Mouse (Mus musculus): ENCODE measurements around the gene Lamtor2. TPM values are rescaled to one million over a fixed set of nuclear protein-coding genes. Genes with fewer than 3 reads are reported as not detected.

The Lamtor2 gene
- polyA plus RNA-seq, 1 experiment from 2014 or later = 78.9 TPM

DNA sequence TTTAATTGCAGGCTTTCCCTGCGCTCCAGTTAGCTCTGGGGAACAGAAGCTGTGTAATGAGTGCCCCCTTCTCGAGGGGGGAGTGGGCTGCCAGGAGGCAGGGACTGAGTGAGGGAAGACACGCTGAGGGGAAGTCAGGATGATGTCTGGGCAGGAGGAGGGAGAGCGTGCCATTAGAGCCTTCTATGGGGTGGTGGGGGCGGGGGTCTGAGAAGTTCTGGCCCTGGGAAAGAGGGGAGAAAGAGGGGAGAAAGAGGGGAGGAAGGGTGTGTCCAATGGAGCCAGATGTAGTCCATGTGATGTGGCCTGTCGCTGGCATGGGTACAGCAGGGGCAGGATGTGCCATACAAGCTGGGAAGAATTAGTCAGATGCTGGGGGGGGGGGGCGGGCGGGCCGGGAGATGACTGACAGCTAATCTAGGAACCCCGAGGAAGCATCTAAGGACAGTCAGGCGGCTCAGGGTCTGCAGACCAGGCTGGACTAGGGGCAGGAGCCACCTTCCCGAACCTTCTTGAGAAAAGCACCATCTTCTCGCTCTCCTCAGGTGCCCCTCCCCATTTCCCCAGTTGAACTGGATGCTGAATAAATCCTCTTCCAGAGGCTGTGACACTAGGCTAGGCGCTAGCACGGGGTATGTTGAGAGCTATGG lies 39.9 kb downstream of the Lamtor2 start:
- H3K27me3 ChIP-seq (ENCODE audit: control insufficient read depth, insufficient read depth, low read length) = no peaks in the 10 kb centered on the region
- H3K4me1 ChIP-seq (ENCODE audit: control insufficient read depth, insufficient read depth, low read length) = peaks cover 34% of the 10 kb centered on the region
- no peak overlapping the region for H3K4me2 ChIP-seq (ENCODE audit: low read depth, severe bottlenecking)
- no peaks in the 10 kb centered on the region for H3K9me3 ChIP-seq (ENCODE audit: control insufficient read depth, low read length)
- peak overlapping the region; percentile 45 for H3K27ac ChIP-seq (replicated peaks; ENCODE audit: low read depth, low read length)
- H3K9ac ChIP-seq (ENCODE audit: low read length) = no peak overlapping the region
- no peak for ATAC-seq (ENCODE audit: insufficient number of reproducible peaks, low FRiP score, low TSS enrichment, low read depth)
- H3K36me3 ChIP-seq (ENCODE audit: control insufficient read depth, insufficient read depth, low read length) = no peaks in the 10 kb centered on the region
- H3K4me3 ChIP-seq (ENCODE audit: low read depth, low read length) = no peak overlapping the region
- 41% methylated on average over 12 of the region's 15 CpGs for WGBS
- no peak for DNase-seq (ENCODE audit: low spot score)

GRCm38 (mm10) chr3:88512141-88512895 lies 40.6 kb downstream of the Lamtor2 start:
- Histone ChIP-seq H3K4me3 (ENCODE audit: low read depth, low read length) (no peak overlapping the region), H3K9me3 (ENCODE audit: control insufficient read depth, low read length) (no peaks in the 10 kb centered on the region), H3K4me2 (ENCODE audit: low read depth, severe bottlenecking) (no peak overlapping the region), H3K36me3 (ENCODE audit: control insufficient read depth, insufficient read depth, low read length) (no peaks in the 10 kb centered on the region), H3K27me3 (ENCODE audit: control insufficient read depth, insufficient read depth, low read length) (no peaks in the 10 kb centered on the region), H3K9ac (ENCODE audit: low read length) (no peak overlapping the region), H3K4me1 (ENCODE audit: control insufficient read depth, insufficient read depth, low read length) (peaks cover 34% of the 10 kb centered on the region), H3K27ac (replicated peaks; ENCODE audit: low read depth, low read length) (peak overlapping the region; percentile 45)
- no peak for ATAC-seq (ENCODE audit: insufficient number of reproducible peaks, low FRiP score, low TSS enrichment, low read depth)
- peak; percentile 51 for DNase-seq (ENCODE audit: low spot score)
- WGBS = 44% methylated on average over 6 of the region's 6 CpGs

DNA sequence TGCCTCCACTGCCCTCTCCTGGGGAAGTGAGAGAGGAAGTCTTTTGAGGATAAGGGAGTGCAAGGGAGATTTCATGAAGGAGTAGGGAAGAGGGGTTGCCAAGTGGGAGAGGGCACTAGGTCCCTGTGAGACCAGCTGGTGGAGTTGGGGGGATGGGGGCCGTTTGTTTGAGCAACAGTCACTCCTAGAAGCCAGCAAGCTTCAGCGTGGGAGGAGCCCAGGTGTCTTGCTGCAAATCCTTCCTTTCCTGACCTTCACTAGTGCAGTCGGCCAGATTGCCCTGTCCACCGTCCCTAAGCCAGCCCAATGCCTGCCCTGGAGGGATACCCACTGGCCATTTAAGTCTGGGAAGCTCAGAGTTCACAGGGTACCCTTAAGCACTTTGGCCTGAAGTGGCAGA lies 41.3 kb downstream of the Lamtor2 start:
- DNase-seq (ENCODE audit: low spot score) = no peak
- Histone ChIP-seq H3K9ac (ENCODE audit: low read length) (no peak overlapping the region), H3K4me3 (ENCODE audit: low read depth, low read length) (no peak overlapping the region), H3K27ac (replicated peaks; ENCODE audit: low read depth, low read length) (no peak overlapping the region; the same call in 1 of the 2 replicates), H3K4me1 (ENCODE audit: control insufficient read depth, insufficient read depth, low read length) (peaks cover 34% of the 10 kb centered on the region), H3K27me3 (ENCODE audit: control insufficient read depth, insufficient read depth, low read length) (no peaks in the 10 kb centered on the region), H3K9me3 (ENCODE audit: control insufficient read depth, low read length) (no peaks in the 10 kb centered on the region), H3K4me2 (ENCODE audit: low read depth, severe bottlenecking) (no peak overlapping the region), H3K36me3 (ENCODE audit: control insufficient read depth, insufficient read depth, low read length) (no peaks in the 10 kb centered on the region)
- WGBS = 59% methylated on average over 4 of the region's 4 CpGs
- no peak for ATAC-seq (ENCODE audit: insufficient number of reproducible peaks, low FRiP score, low TSS enrichment, low read depth)

GRCm38 (mm10) chr3:88510421-88511289 lies 42.2 kb downstream of the Lamtor2 start:
- ATAC-seq (ENCODE audit: insufficient number of reproducible peaks, low FRiP score, low TSS enrichment, low read depth) = no peak

DNA sequence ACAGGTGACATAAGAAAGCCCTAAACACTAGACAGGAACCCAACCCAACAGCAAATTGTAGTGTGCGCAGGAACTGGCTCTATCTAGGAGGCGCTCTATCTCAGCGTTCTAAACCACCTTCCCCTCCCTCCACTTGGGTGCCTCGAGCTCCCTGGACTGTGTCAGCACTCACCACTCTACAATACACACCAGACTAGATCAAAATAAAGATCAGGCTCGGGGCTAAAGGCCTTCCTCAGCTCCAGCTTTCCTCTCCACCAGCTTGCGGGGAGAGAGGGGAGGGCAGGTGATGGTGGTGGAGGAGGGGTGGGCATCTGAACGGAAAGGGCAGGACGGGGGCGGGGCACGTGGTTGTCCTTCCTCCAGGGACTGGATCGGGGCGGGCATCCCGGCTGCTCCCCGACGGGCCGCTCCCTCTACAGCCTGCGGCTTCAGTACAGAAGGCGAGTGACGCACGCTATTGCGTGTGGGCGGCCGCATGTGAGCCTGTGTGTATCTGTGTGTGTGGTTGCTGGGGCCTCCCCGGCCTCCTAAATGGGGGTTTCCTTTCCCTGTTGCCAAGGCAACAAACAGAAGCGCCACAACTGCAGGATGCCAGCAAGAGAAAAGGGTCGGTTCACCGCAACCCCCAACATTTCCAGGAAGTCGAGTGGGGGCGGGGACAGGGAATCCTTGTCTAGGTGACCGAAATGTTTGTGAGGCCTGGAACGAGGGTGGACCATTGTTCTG lies 43.0 kb downstream of the Lamtor2 start, which contains the start of gene Lmna:
Lmna (minus strand) TSS at position 265 of the 729 bp plus-strand sequence.
- WGBS = 1% methylated on average over 29 of the region's 31 CpGs
- peak within 1 kb of the TSS; percentile 31 for H3K9ac ChIP-seq (ENCODE audit: low read length)
- H3K4me2 ChIP-seq (ENCODE audit: low read depth, severe bottlenecking) = peak within 1 kb of the TSS; percentile 57
- no peaks in the 10 kb centered on the region for H3K9me3 ChIP-seq (ENCODE audit: control insufficient read depth, low read length)
- no peaks in the 10 kb centered on the region for H3K36me3 ChIP-seq (ENCODE audit: control insufficient read depth, insufficient read depth, low read length)
- H3K27me3 ChIP-seq (ENCODE audit: control insufficient read depth, insufficient read depth, low read length) = no peaks in the 10 kb centered on the region
- peaks cover 42% of the 10 kb centered on the region for H3K4me1 ChIP-seq (ENCODE audit: control insufficient read depth, insufficient read depth, low read length)
- peak within 1 kb of the TSS; percentile 25 for H3K4me3 ChIP-seq (ENCODE audit: low read depth, low read length)
- H3K27ac ChIP-seq (replicated peaks; ENCODE audit: low read depth, low read length) = peak within 1 kb of the TSS; percentile 85
- DNase-seq (ENCODE audit: low spot score) = peak; percentile 96
- ATAC-seq (ENCODE audit: insufficient number of reproducible peaks, low FRiP score, low TSS enrichment, low read depth) = peak; percentile 90

More at GRCm38 (mm10) chr3:88510421-88511289, 42.2 kb downstream of the Lamtor2 start:
- Histone ChIP-seq H3K4me3 (ENCODE audit: low read depth, low read length) (peak overlapping the region; percentile 25), H3K9me3 (ENCODE audit: control insufficient read depth, low read length) (no peaks in the 10 kb centered on the region), H3K27ac (replicated peaks; ENCODE audit: low read depth, low read length) (peak overlapping the region; percentile 85), H3K27me3 (ENCODE audit: control insufficient read depth, insufficient read depth, low read length) (no peaks in the 10 kb centered on the region), H3K4me1 (ENCODE audit: control insufficient read depth, insufficient read depth, low read length) (peaks cover 38% of the 10 kb centered on the region), H3K9ac (ENCODE audit: low read length) (peak overlapping the region; percentile 31), H3K4me2 (ENCODE audit: low read depth, severe bottlenecking) (peak overlapping the region; percentile 57), H3K36me3 (ENCODE audit: control insufficient read depth, insufficient read depth, low read length) (no peaks in the 10 kb centered on the region)
- DNase-seq (ENCODE audit: low spot score) = no peak
- 51% methylated on average over 13 of the region's 13 CpGs for WGBS

- H3K4me1 ChIP-seq (ENCODE audit: control insufficient read depth, insufficient read depth, low read length) = peaks cover 43% of the 10 kb centered on the region
- peak; percentile 45 for DNase-seq (ENCODE audit: low spot score)
- no peaks in the 10 kb centered on the region for H3K27me3 ChIP-seq (ENCODE audit: control insufficient read depth, insufficient read depth, low read length)
- WGBS = 73% methylated on average over 3 of the region's 3 CpGs
- H3K36me3 ChIP-seq (ENCODE audit: control insufficient read depth, insufficient read depth, low read length) = no peaks in the 10 kb centered on the region
- peak overlapping the region; percentile 57 for H3K4me2 ChIP-seq (ENCODE audit: low read depth, severe bottlenecking)
- peak overlapping the region; percentile 31; the same call in 1 of the 2 replicates for H3K9ac ChIP-seq (ENCODE audit: low read length)
- H3K27ac ChIP-seq (replicated peaks; ENCODE audit: low read depth, low read length) = peak overlapping the region; percentile 85
- ATAC-seq (ENCODE audit: insufficient number of reproducible peaks, low FRiP score, low TSS enrichment, low read depth) = no peak
- H3K4me3 ChIP-seq (ENCODE audit: low read depth, low read length) = peak overlapping the region; percentile 25
- H3K9me3 ChIP-seq (ENCODE audit: control insufficient read depth, low read length) = no peaks in the 10 kb centered on the region
Observed at GRCm38 (mm10) chr3:88509250-88509649, 43.6 kb downstream of the Lamtor2 start.

DNA sequence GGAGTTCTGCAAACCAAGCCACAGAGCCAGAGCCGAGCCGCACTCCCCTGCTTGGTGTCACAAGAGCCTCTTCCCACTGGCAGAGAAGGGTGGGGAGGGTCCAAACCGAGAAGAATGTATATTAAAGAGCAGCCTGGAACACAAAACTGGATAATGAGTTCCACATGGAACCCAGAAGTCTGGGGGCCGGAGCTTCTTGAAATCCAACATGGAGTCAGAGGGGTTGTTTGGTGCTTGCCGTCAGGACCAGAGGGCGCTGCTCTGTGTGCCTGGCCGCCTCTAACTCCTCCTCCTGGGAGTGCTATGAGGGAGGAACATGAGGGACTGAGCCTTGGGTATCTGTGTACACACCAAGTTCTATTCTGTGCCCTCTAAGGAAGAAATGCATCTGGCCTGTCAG lies 47.1 kb downstream of the Lamtor2 start:
- no peaks in the 10 kb centered on the region for H3K36me3 ChIP-seq (ENCODE audit: control insufficient read depth, insufficient read depth, low read length)
- peak overlapping the region; percentile 32; the same call in 1 of the 2 replicates for H3K27ac ChIP-seq (replicated peaks; ENCODE audit: low read depth, low read length)
- H3K4me2 ChIP-seq (ENCODE audit: low read depth, severe bottlenecking) = no peak overlapping the region; the same call in 1 of the 2 replicates
- no peaks in the 10 kb centered on the region for H3K9me3 ChIP-seq (ENCODE audit: control insufficient read depth, low read length)
- ATAC-seq (ENCODE audit: insufficient number of reproducible peaks, low FRiP score, low TSS enrichment, low read depth) (no peak), DNase-seq (ENCODE audit: low spot score) (peak; percentile 52)
- 20% methylated on average over 7 of the region's 7 CpGs for WGBS
- H3K4me1 ChIP-seq (ENCODE audit: control insufficient read depth, insufficient read depth, low read length) = peaks cover 41% of the 10 kb centered on the region
- no peak overlapping the region for H3K9ac ChIP-seq (ENCODE audit: low read length)
- peaks cover 13% of the 10 kb centered on the region for H3K27me3 ChIP-seq (ENCODE audit: control insufficient read depth, insufficient read depth, low read length)
- no peak overlapping the region for H3K4me3 ChIP-seq (ENCODE audit: low read depth, low read length)
